Mouse (Mus musculus): ENCODE data around the gene Rala.
A peak's percentile ranks its signal among the peaks of the same experiment; 100 is the strongest.

DNA sequence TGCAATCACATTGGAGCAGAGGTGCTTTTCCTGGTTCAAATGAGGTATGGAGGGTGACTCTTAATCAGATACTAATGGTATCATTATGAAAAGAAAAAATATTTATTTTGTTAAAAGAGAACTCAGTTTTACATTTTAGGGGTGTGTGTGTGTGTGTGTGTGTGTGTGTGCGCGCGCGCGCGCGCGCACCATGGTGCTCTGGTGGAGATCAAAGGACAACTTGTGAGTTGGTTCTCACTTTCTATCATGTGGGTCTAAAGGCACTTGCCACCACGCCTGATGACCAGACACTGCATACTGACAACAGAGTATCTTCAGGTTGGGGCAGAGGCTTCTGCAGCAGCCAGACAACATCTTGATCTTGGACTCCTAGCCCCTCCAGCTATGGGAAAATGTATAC lies 30.7 kb upstream of the Rala start:
- TF ChIP-seq CTCF (conservative IDR thresholded peaks at IDR 0.05 in 1 of 2, IDR thresholded peaks at IDR 0.05 in 1 of 2; ENCODE audit: low read depth in 2 of 2, low read length in 2 of 2) (no peak), BHLHE40 (IDR thresholded peaks at IDR 0.05; ENCODE audit: low read depth, low read length) (peak; percentile 85)

Measured in CH12.LX (cell line).